Mouse (Mus musculus): ENCODE data around the gene Olfr765. TPM values are rescaled to one million over a fixed set of nuclear protein-coding genes. Genes with fewer than 3 reads are reported as not detected.

Gene Olfr765
- polyA plus RNA-seq, 1 experiment from 2014 or later = not detected

GRCm38 (mm10) chr10:129004032-129004920 lies 45.5 kb downstream of the Olfr765 start:
- H3K9me3 ChIP-seq (replicated peaks) = no peaks in the 10 kb centered on the region
- no peak overlapping the region for H3K9ac ChIP-seq
- ATAC-seq (replicated peaks; ENCODE audit: insufficient number of reproducible peaks, insufficient read depth, low FRiP score, low read depth) = no peak
- H3K27me3 ChIP-seq = no peaks in the 10 kb centered on the region
- WGBS = 72% methylated on average over 14 of the region's 14 CpGs
- H3K27ac ChIP-seq = no peak overlapping the region
- no peak overlapping the region for H3K4me3 ChIP-seq
- H3K4me2 ChIP-seq = no peak overlapping the region
- no peaks in the 10 kb centered on the region for H3K36me3 ChIP-seq
- no peaks in the 10 kb centered on the region for H3K4me1 ChIP-seq (replicated peaks)

GRCm38 (mm10) chr10:128996523-128997040 lies 53.2 kb downstream of the Olfr765 start:
- Histone ChIP-seq H3K4me2 (no peak overlapping the region), H3K27ac (no peak overlapping the region), H3K9ac (no peak overlapping the region), H3K4me1 (replicated peaks) (no peaks in the 10 kb centered on the region), H3K4me3 (no peak overlapping the region), H3K27me3 (no peaks in the 10 kb centered on the region), H3K9me3 (replicated peaks) (no peaks in the 10 kb centered on the region), H3K36me3 (no peaks in the 10 kb centered on the region)
- no peak for ATAC-seq (replicated peaks; ENCODE audit: insufficient number of reproducible peaks, insufficient read depth, low FRiP score, low read depth)
- WGBS = 67% methylated on average over 4 of the region's 4 CpGs

- Histone ChIP-seq H3K4me1 (replicated peaks) (no peaks in the 10 kb centered on the region), H3K9me3 (replicated peaks) (no peaks in the 10 kb centered on the region), H3K4me3 (no peak overlapping the region), H3K4me2 (no peak overlapping the region), H3K27ac (no peak overlapping the region), H3K36me3 (no peaks in the 10 kb centered on the region), H3K27me3 (no peaks in the 10 kb centered on the region), H3K9ac (no peak overlapping the region)
- ATAC-seq (replicated peaks; ENCODE audit: insufficient number of reproducible peaks, insufficient read depth, low FRiP score, low read depth) = 0 out of 2 replicates have a peak, but pooled peaks have one; percentile 10
- WGBS = 94% methylated on average over 1 of the region's 1 CpGs
Observed at GRCm38 (mm10) chr10:128995796-128996195, 54.0 kb downstream of the Olfr765 start.

Other genes starting within 250 kb of the Olfr765 start
- 35.2 and 42.5 TPM in 2 replicates for gene Dnajc14, start 245.9 kb downstream of the Olfr765 start, polyA plus RNA-seq (2015; fragmentation: Nextera tagmentation; extraction: Ambion mirVana)
- gene Tmem198b, start 245.6 kb downstream of the Olfr765 start, polyA plus RNA-seq (2015; fragmentation: Nextera tagmentation; extraction: Ambion mirVana) = 14.9 and 18.8 TPM in 2 replicates
- gene Sarnp, start 232.7 kb downstream of the Olfr765 start, polyA plus RNA-seq (2015; fragmentation: Nextera tagmentation; extraction: Ambion mirVana) = 145 and 168 TPM in 2 replicates
- gene Ormdl2, start 228.4 kb downstream of the Olfr765 start, polyA plus RNA-seq (2015; fragmentation: Nextera tagmentation; extraction: Ambion mirVana) = 34.3 and 42.6 TPM in 2 replicates
- 2.8 and 2.9 TPM in 2 replicates for gene Gdf11, start 158.3 kb downstream of the Olfr765 start, polyA plus RNA-seq (2015; fragmentation: Nextera tagmentation; extraction: Ambion mirVana)
- gene Cd63, start 149.0 kb downstream of the Olfr765 start, polyA plus RNA-seq (2015; fragmentation: Nextera tagmentation; extraction: Ambion mirVana) = 420 and 427 TPM in 2 replicates
- gene Rdh5, start 127.1 kb downstream of the Olfr765 start, polyA plus RNA-seq (2015; fragmentation: Nextera tagmentation; extraction: Ambion mirVana) = 10.5 and 11.8 TPM in 2 replicates
- 208 and 212 TPM in 2 replicates for gene Bloc1s1, start 126.0 kb downstream of the Olfr765 start, polyA plus RNA-seq (2015; fragmentation: Nextera tagmentation; extraction: Ambion mirVana)
- gene Itga7, start 116.2 kb downstream of the Olfr765 start, polyA plus RNA-seq (2015; fragmentation: Nextera tagmentation; extraction: Ambion mirVana) = 7.0 and 8.1 TPM in 2 replicates
- 0.11 TPM in 1 of 2 replicates, not detected in the other for gene Mettl7b, start 89.0 kb downstream of the Olfr765 start, polyA plus RNA-seq (2015; fragmentation: Nextera tagmentation; extraction: Ambion mirVana)
- not detected in 2 replicates for gene Olfr9, start 60.6 kb downstream of the Olfr765 start, polyA plus RNA-seq (2015; fragmentation: Nextera tagmentation; extraction: Ambion mirVana)
- not detected in 2 replicates for gene Olfr763, start 39.2 kb downstream of the Olfr765 start, polyA plus RNA-seq (2015; fragmentation: Nextera tagmentation; extraction: Ambion mirVana)
- not detected in 2 replicates for gene Olfr764-ps1, start 10.1 kb downstream of the Olfr765 start, polyA plus RNA-seq (2015; fragmentation: Nextera tagmentation; extraction: Ambion mirVana)
- gene Olfr766-ps1, start 19.0 kb upstream of the Olfr765 start, polyA plus RNA-seq (2015; fragmentation: Nextera tagmentation; extraction: Ambion mirVana) = not detected in 2 replicates
- gene Olfr767, start 32.9 kb upstream of the Olfr765 start, polyA plus RNA-seq (2015; fragmentation: Nextera tagmentation; extraction: Ambion mirVana) = not detected in 2 replicates
- not detected in 2 replicates for gene Olfr768, start 49.4 kb upstream of the Olfr765 start, polyA plus RNA-seq (2015; fragmentation: Nextera tagmentation; extraction: Ambion mirVana)
- gene Olfr769, start 67.9 kb upstream of the Olfr765 start, polyA plus RNA-seq (2015; fragmentation: Nextera tagmentation; extraction: Ambion mirVana) = not detected in 2 replicates
- gene Olfr770, start 89.0 kb upstream of the Olfr765 start, polyA plus RNA-seq (2015; fragmentation: Nextera tagmentation; extraction: Ambion mirVana) = not detected in 2 replicates
- gene Olfr771, start 114.8 kb upstream of the Olfr765 start, polyA plus RNA-seq (2015; fragmentation: Nextera tagmentation; extraction: Ambion mirVana) = not detected in 2 replicates
- not detected in 2 replicates for gene Olfr772, start 127.9 kb upstream of the Olfr765 start, polyA plus RNA-seq (2015; fragmentation: Nextera tagmentation; extraction: Ambion mirVana)
- gene Olfr773, start 137.4 kb upstream of the Olfr765 start, polyA plus RNA-seq (2015; fragmentation: Nextera tagmentation; extraction: Ambion mirVana) = not detected in 2 replicates
- gene Olfr774, start 186.2 kb upstream of the Olfr765 start, polyA plus RNA-seq (2015; fragmentation: Nextera tagmentation; extraction: Ambion mirVana) = not detected in 2 replicates
- not detected in 2 replicates for gene Olfr775, start 198.4 kb upstream of the Olfr765 start, polyA plus RNA-seq (2015; fragmentation: Nextera tagmentation; extraction: Ambion mirVana)
- not detected in 2 replicates for gene Olfr776, start 209.1 kb upstream of the Olfr765 start, polyA plus RNA-seq (2015; fragmentation: Nextera tagmentation; extraction: Ambion mirVana)
- gene Olfr777, start 221.5 kb upstream of the Olfr765 start, polyA plus RNA-seq (2015; fragmentation: Nextera tagmentation; extraction: Ambion mirVana) = not detected in 2 replicates